Comparison of ENCODE assay signal across 20 mouse cellular contexts in the genomic region with DNA sequence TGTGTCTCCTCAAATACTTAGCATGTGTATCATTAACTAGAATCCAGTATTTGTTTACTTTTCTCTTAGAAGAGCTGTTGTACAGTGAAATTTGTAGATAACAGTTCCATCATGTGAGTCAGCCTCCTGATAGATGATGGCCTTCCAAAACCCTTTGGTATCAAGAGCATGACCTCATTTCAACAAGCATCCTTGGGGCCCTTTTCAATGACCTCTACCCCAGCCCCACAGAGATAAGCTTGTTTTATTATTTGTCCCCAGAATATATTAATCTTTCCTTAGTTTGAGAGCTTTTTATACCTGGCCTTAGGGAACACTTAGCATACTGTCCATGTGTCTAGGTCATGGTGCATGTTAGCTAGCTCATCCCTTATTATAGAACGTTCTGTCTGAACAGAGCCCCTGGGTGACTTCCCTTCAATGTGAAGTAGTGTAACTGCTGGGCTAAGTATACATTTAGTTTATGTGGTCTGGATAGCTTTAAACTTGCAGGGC. TPM values are rescaled to one million over a fixed set of nuclear protein-coding genes. Genes with fewer than 3 reads are reported as not detected.
DNase-seq lines count a peak whose midpoint lies in the region; ATAC-seq and TF ChIP-seq lines count a peak whose summit lies in the region.
"Had no signal": no experiment of that assay in that cellular context is flagged by ENCODE, and none has a peak within 500 bp of the region (broad histone marks: within the 10 kb centered on the region; RNA-seq: fewer than 3 reads in every experiment).

No protein-coding gene starts in this region.

- peaks cover 4% of the 10 kb centered on the region; the same call in 1 of the 2 replicates for H3K4me1 ChIP-seq in liver, adult 2 months (ENCODE audit: control insufficient read depth, insufficient read depth, low read length)
- peaks cover 28% of the 10 kb centered on the region for H3K4me1 ChIP-seq in liver, embryonic 12.5 days
- H3K4me1 ChIP-seq in MEL (ENCODE audit: control insufficient read depth in 1 of 2, insufficient read depth in 2 of 2, low read length in 2 of 2): peaks cover 9 to 27% of the 10 kb centered on the region in 2 experiments
- H3K4me1 ChIP-seq: embryonic facial prominence, embryonic 10.5 days; embryonic facial prominence, embryonic 12.5 days; forebrain, embryonic 13.5 days; forebrain, embryonic 15.5 days had no signal

- no peak overlapping the region for H3K4me2 ChIP-seq in liver, embryonic 12.5 days
- H3K4me2 ChIP-seq: embryonic facial prominence, embryonic 12.5 days; forebrain, embryonic 13.5 days; forebrain, embryonic 15.5 days had no signal

- H3K27ac ChIP-seq in liver, adult 2 months (replicated peaks; ENCODE audit: insufficient read depth, low read depth, low read length): no peak overlapping the region
- no peak overlapping the region for H3K27ac ChIP-seq in liver, embryonic 12.5 days
- no peak overlapping the region for H3K27ac ChIP-seq in MEL (ENCODE audit: control insufficient read depth, low read depth, low read length)
- H3K27ac ChIP-seq: embryonic facial prominence, embryonic 10.5 days; embryonic facial prominence, embryonic 12.5 days; forebrain, embryonic 13.5 days; forebrain, embryonic 15.5 days had no signal

- peak; percentile 51 for DNase-seq in adrenal gland, adult 8-10 months
- DNase-seq in adrenal gland, postnatal 4 days (ENCODE audit: low spot score in 2 of 2): no peak
- peak; percentile 18 to 21 for DNase-seq in adrenal gland, postnatal 36 days
- no peak for DNase-seq in adrenal gland, postnatal 10 days
- peak; percentile 77 for DNase-seq in liver, adult 2 months (ENCODE audit: extremely low read depth, low read depth, low spot score)
- DNase-seq in MEL (ENCODE audit: low read depth, low spot score): no peak
- DNase-seq in thymus, postnatal 10 days (ENCODE audit: low spot score in 2 of 2): no peak
- DNase-seq: cerebellum, adult 11-12 months; cerebellum, adult 2 months; cerebellum, adult 9-10 months; cerebellum, postnatal 10 days; cerebellum, postnatal 25 days; forebrain, postnatal 0 days had no signal

- no peak for TF ChIP-seq POLR2A in liver, adult 2 months (IDR thresholded peaks at IDR 0.05; ENCODE audit: extremely low read depth, insufficient read depth, low read length)
- TF ChIP-seq POLR2A in MEL (IDR thresholded peaks at IDR 0.05; ENCODE audit: control insufficient read depth in 1 of 2, insufficient read depth in 1 of 2, low read depth in 1 of 2, low read length in 2 of 2, poor library complexity in 1 of 2): no peak

- H3K9me3 ChIP-seq in liver, embryonic 12.5 days (replicated peaks): no peaks in the 10 kb centered on the region
- no peaks in the 10 kb centered on the region for H3K9me3 ChIP-seq in MEL (replicated peaks; ENCODE audit: insufficient read depth, low read length)
- H3K9me3 ChIP-seq: embryonic facial prominence, embryonic 10.5 days; embryonic facial prominence, embryonic 12.5 days; forebrain, embryonic 13.5 days; forebrain, embryonic 15.5 days had no signal

- no peak for TF ChIP-seq EP300 in MEL (IDR thresholded peaks at IDR 0.05; ENCODE audit: low read depth in 1 of 2, low read length in 2 of 2)

- no peak for TF ChIP-seq CTCF in liver, adult 2 months (IDR thresholded peaks at IDR 0.05; ENCODE audit: low read depth, low read length)
- TF ChIP-seq CTCF in MEL (IDR thresholded peaks at IDR 0.05 in 2 of 3, conservative IDR thresholded peaks at IDR 0.05 in 1 of 3; ENCODE audit: control insufficient read depth in 1 of 3, insufficient read depth in 1 of 3, low read depth in 2 of 3, low read length in 3 of 3, poor library complexity in 1 of 3, severe bottlenecking in 1 of 3): no peak

- H3K9ac ChIP-seq in liver, adult 2 months (ENCODE audit: low read depth, low read length): no peak overlapping the region
- H3K9ac ChIP-seq in liver, embryonic 12.5 days: no peak overlapping the region
- H3K9ac ChIP-seq in MEL (ENCODE audit: control insufficient read depth, low read depth, low read length, poor library complexity, severe bottlenecking): no peak overlapping the region
- H3K9ac ChIP-seq: embryonic facial prominence, embryonic 12.5 days; forebrain, embryonic 13.5 days; forebrain, embryonic 15.5 days; forebrain, postnatal 0 days had no signal

- no peak for ATAC-seq in liver, embryonic 12.5 days
- ATAC-seq: activated CD4-positive, CD25-positive, alpha-beta regulatory T cell, adult 4 months; forebrain, embryonic 13.5 days; forebrain, embryonic 15.5 days; forebrain, postnatal 0 days; Patski had no signal

- H3K36me3 ChIP-seq in liver, adult 2 months (ENCODE audit: control insufficient read depth, insufficient read depth, low read length): peaks cover 17% of the 10 kb centered on the region
- H3K36me3 ChIP-seq in liver, embryonic 12.5 days: peaks cover 96% of the 10 kb centered on the region
- H3K36me3 ChIP-seq in MEL (ENCODE audit: control insufficient read depth in 1 of 2, insufficient read depth in 2 of 2, low read length in 2 of 2): peaks cover 36 to 44% of the 10 kb centered on the region in 2 experiments

- no peak for TF ChIP-seq RAD21 in MEL (IDR thresholded peaks at IDR 0.05; ENCODE audit: low read depth, low read length)

- H3K79me2 ChIP-seq in liver, adult 2 months (ENCODE audit: control insufficient read depth, insufficient read depth, low read length): no peaks in the 10 kb centered on the region
- no peaks in the 10 kb centered on the region for H3K79me2 ChIP-seq in MEL (ENCODE audit: control insufficient read depth, insufficient read depth, low read length, poor library complexity)

- H3K4me3 ChIP-seq in liver, adult 2 months (ENCODE audit: insufficient read depth, low read depth, low read length): no peak overlapping the region
- H3K4me3 ChIP-seq in liver, embryonic 12.5 days: no peak overlapping the region
- H3K4me3 ChIP-seq in MEL (ENCODE audit: control insufficient read depth in 1 of 2, insufficient read depth in 1 of 2, low read depth in 2 of 2, low read length in 2 of 2): no peak overlapping the region
- H3K4me3 ChIP-seq: embryonic facial prominence, embryonic 10.5 days; embryonic facial prominence, embryonic 12.5 days; forebrain, embryonic 13.5 days; forebrain, embryonic 15.5 days had no signal

- 63% methylated on average over 1 of the region's 1 CpGs for WGBS in liver, adult 2 months
- 66% methylated on average over 1 of the region's 1 CpGs for WGBS in liver, embryonic 12.5 days (ENCODE audit: insufficient replicate concordance)

- no peaks in the 10 kb centered on the region for H3K27me3 ChIP-seq in liver, adult 2 months (ENCODE audit: control insufficient read depth, insufficient read depth, low read length)
- no peaks in the 10 kb centered on the region for H3K27me3 ChIP-seq in liver, embryonic 12.5 days (replicated peaks)
- H3K27me3 ChIP-seq in MEL (ENCODE audit: control insufficient read depth in 1 of 2, insufficient read depth in 2 of 2, low read length in 2 of 2): no peaks in the 10 kb centered on the region
- H3K27me3 ChIP-seq: embryonic facial prominence, embryonic 12.5 days; forebrain, embryonic 13.5 days; forebrain, embryonic 15.5 days; Patski had no signal

TF ChIP-seq in MEL, 35 proteins besides CTCF, POLR2A, EP300 and RAD21:
- TF ChIP-seq NELFE (IDR thresholded peaks at IDR 0.05; ENCODE audit: low read depth, low read length): no peak
- no peak for TF ChIP-seq HCFC1 (IDR thresholded peaks at IDR 0.05; ENCODE audit: low read depth, low read length)
- 0 out of 2 replicates have a peak, but pooled peaks have one; percentile 1 for TF ChIP-seq ZMIZ1 (IDR thresholded peaks at IDR 0.05; ENCODE audit: low read depth, low read length)
- TF ChIP-seq MAFK (IDR thresholded peaks at IDR 0.05; ENCODE audit: borderline replicate concordance, low read depth, low read length): no peak
- no peak for TF ChIP-seq CHD2 (IDR thresholded peaks at IDR 0.05; ENCODE audit: low read length)
- TF ChIP-seq GATA1 (IDR thresholded peaks at IDR 0.05; ENCODE audit: low read depth, low read length): no peak
- TF ChIP-seq POLR2AphosphoS2 (IDR thresholded peaks at IDR 0.05; ENCODE audit: low read length): peak; percentile 21; the same call in 1 of the 2 replicates
TF ChIP-seq in MEL: peak in this region for 2.

RNA-seq across cellular contexts. Expression of a gene that starts 17.6 kb away (rescaled TPM):
- total RNA-seq in adrenal gland, adult 8-10 months (2022): 100 to 1,000 TPM; 105 to 240 (median 171) TPM
- total RNA-seq in adrenal gland, postnatal 4 days (2021): 100 to 1,000 TPM; 163 to 175 TPM
- total RNA-seq in adrenal gland, postnatal 36 days (2021): 100 to 1,000 TPM; 163 to 232 TPM
- total RNA-seq in adrenal gland, postnatal 10 days (2021): 100 to 1,000 TPM; 148 to 171 TPM
- 77.1 and 79.5 TPM in 2 replicates for total RNA-seq in liver, adult 2 months (2014; rRNA removed)
- polyA plus RNA-seq in liver, adult 2 months (2012; rRNA removed): 29.2 and 33.8 TPM in 2 replicates
- 71.7 and 76.4 TPM in 2 replicates for polyA plus RNA-seq in liver, embryonic 12.5 days (2016; fragmentation: Nextera tagmentation; extraction: Ambion mirVana)
- total RNA-seq in MEL (2012; rRNA removed): 241 and 258 TPM in 2 replicates
- 100 to 1,000 TPM; 115 to 232 TPM for polyA plus RNA-seq in MEL (2012; ENCODE audit: insufficient read depth in 1 of 2, insufficient read length in 2 of 2, low read depth in 1 of 2, low replicate concordance in 2 of 2, missing spikeins in 1 of 2)

RNA-seq across cellular contexts. Expression of a gene that starts 43.0 kb away (rescaled TPM):
- total RNA-seq in adrenal gland, adult 8-10 months (2022): 10 to 100 TPM; 27.8 to 31.7 (median 29.8) TPM
- total RNA-seq in adrenal gland, postnatal 4 days (2021): 10 to 100 TPM; 70.8 to 75.5 TPM
- 10 to 100 TPM; 27.7 to 28.0 TPM for total RNA-seq in adrenal gland, postnatal 36 days (2021)
- 10 to 100 TPM; 34.2 to 46.8 TPM for total RNA-seq in adrenal gland, postnatal 10 days (2021)
- total RNA-seq in liver, adult 2 months (2014; rRNA removed): 7.9 and 8.4 TPM in 2 replicates
- polyA plus RNA-seq in liver, adult 2 months (2012; rRNA removed): 1.9 and 2.3 TPM in 2 replicates
- 69.8 and 74.1 TPM in 2 replicates for polyA plus RNA-seq in liver, embryonic 12.5 days (2016; fragmentation: Nextera tagmentation; extraction: Ambion mirVana)
- total RNA-seq in MEL (2012; rRNA removed): 120 and 127 TPM in 2 replicates
- 100 to 1,000 TPM; 216 to 756 TPM for polyA plus RNA-seq in MEL (2012; ENCODE audit: insufficient read depth in 1 of 2, insufficient read length in 2 of 2, low read depth in 1 of 2, low replicate concordance in 2 of 2, missing spikeins in 1 of 2)

RNA-seq across cellular contexts. Expression of a gene that starts 43.2 kb away (rescaled TPM):
- 1 to 10 TPM in 2 of 4 experiments, under 1 TPM in 1, not detected in 1; 0.56 to 1.6 (median 1.3) TPM for total RNA-seq in adrenal gland, adult 8-10 months (2022)
- 10 to 100 TPM in 1 of 2 experiments, 1 to 10 TPM in 1; 3.6 to 18.5 TPM for total RNA-seq in adrenal gland, postnatal 4 days (2021)
- total RNA-seq in adrenal gland, postnatal 36 days (2021): under 1 TPM; 0.40 to 0.46 TPM
- total RNA-seq in adrenal gland, postnatal 10 days (2021): 10 to 100 TPM; 22.6 to 51.8 TPM
- total RNA-seq in liver, adult 2 months (2014; rRNA removed): 600 and 608 TPM in 2 replicates
- polyA plus RNA-seq in liver, adult 2 months (2012; rRNA removed): 267 and 288 TPM in 2 replicates
- 29.7 and 33.1 TPM in 2 replicates for polyA plus RNA-seq in liver, embryonic 12.5 days (2016; fragmentation: Nextera tagmentation; extraction: Ambion mirVana)
- total RNA-seq in MEL (2012; rRNA removed): 0.07 and 0.62 TPM in 2 replicates
- 1 to 10 TPM in 1 of 2 experiments, not detected in 1; 2.6 TPM for polyA plus RNA-seq in MEL (2012; ENCODE audit: insufficient read depth in 1 of 2, insufficient read length in 2 of 2, low read depth in 1 of 2, low replicate concordance in 2 of 2, missing spikeins in 1 of 2)

Comparison
In these comparisons a context has a peak if more than half of its experiments do, and no peak if none do; other contexts are left out.
1. DNase-seq: peak in adrenal gland, adult 8-10 months (single experiment), adrenal gland, postnatal 36 days (2 of 2) and liver, adult 2 months (single experiment); none in adrenal gland, postnatal 4 days (0 of 2), adrenal gland, postnatal 10 days (single experiment), MEL (single experiment) and thymus, postnatal 10 days (0 of 2).
2. RNA of a gene that starts 43.2 kb away (total RNA-seq): 600 to 608 TPM in liver, adult 2 months; 22.6 to 51.8 TPM in adrenal gland, postnatal 10 days, 3.6 to 18.5 TPM in adrenal gland, postnatal 4 days, 0.56 to 1.6 TPM in adrenal gland, adult 8-10 months, 0.07 to 0.62 TPM in MEL and 0.40 to 0.46 TPM in adrenal gland, postnatal 36 days; every median in the first group is over 10 times any median in the second.